Mouse (Mus musculus) hindbrain, embryonic 14.5 days (tissue): Measurements from ENCODE around the gene Vwa5b1. TPM values are rescaled to one million over a fixed set of nuclear protein-coding genes. Genes with fewer than 3 reads are reported as not detected.
A peak's percentile ranks its signal among the peaks of the same experiment; 100 is the strongest.

Experiments used
- ATAC-seq: fragments of 200-750 bp; cut with Nextera tagmentation; 2 replicates; pipeline ENCODE4 v1.8.0; 2017; ENCODE audit warnings: moderate number of reproducible peaks, mild to moderate bottlenecking, moderate TSS enrichment, moderate library complexity; ENCODE audit not compliant: low FRiP score
- DNase-seq: peaks from one replicate; pipeline ENCODE4 v3.0.0-alpha.2; 2015; ENCODE audit warnings: low spot score
- H3K27ac ChIP-seq: fragments of 300-500 bp; sonication (generic); 2 replicates; pipeline ENCODE4 v1.5.1; 2014; ENCODE audit warnings: mild to moderate bottlenecking, moderate library complexity
- H3K27me3 ChIP-seq: fragments of 300-500 bp; sonication (generic); 2 replicates; pipeline ENCODE4 v1.6.1; 2014; ENCODE audit warnings: mild to moderate bottlenecking, low read length, mixed read lengths; ENCODE audit not compliant: control insufficient read depth, insufficient read depth
- H3K36me3 ChIP-seq: fragments of 300-500 bp; sonication (generic); replicated peaks from 2 replicates; pipeline ENCODE4 v1.6.1; 2014; ENCODE audit not compliant: control insufficient read depth, insufficient read depth
- H3K4me1 ChIP-seq: fragments of 300-500 bp; sonication (generic); replicated peaks from 2 replicates; pipeline ENCODE4 v1.6.1; 2014; ENCODE audit warnings: antibody characterized with exemption, low read length, mixed read lengths; ENCODE audit not compliant: control insufficient read depth, insufficient read depth
- H3K4me2 ChIP-seq: fragments of 300-500 bp; sonication (generic); replicated peaks from 2 replicates; pipeline ENCODE4 v1.6.1; 2014; ENCODE audit warnings: mild to moderate bottlenecking, moderate library complexity
- H3K4me3 ChIP-seq: fragments of 300-500 bp; sonication (generic); replicated peaks from 2 replicates; pipeline ENCODE4 v1.5.1; 2014; ENCODE audit warnings: mild to moderate bottlenecking, low read length
- H3K9ac ChIP-seq: fragments of 300-500 bp; sonication (generic); 2 replicates; pipeline ENCODE4 v1.6.1; 2014
- H3K9me3 ChIP-seq: fragments of 300-500 bp; sonication (generic); 2 replicates; pipeline ENCODE4 v1.6.1; 2016; ENCODE audit warnings: low read length; ENCODE audit not compliant: control insufficient read depth
- WGBS: fragments of 180-500 bp; shearing (Covaris S2); extraction: QIAGEN DNeasy Blood & Tissue Kit; methylation state at CpG from one replicate; pipeline ENCODE4 v1.1.7; 2014; 5-methylcytosine and 5-hydroxymethylcytosine counted together
- polyA plus RNA-seq: library from polyadenylated mRNA; unstranded; fragments of >200 nt; fragmentation: Nextera tagmentation; extraction: Ambion mirVana; gene quantifications from 2 replicates; pipeline ENCODE4 v1.2.1, GENCODE M21; 2014

The Vwa5b1 gene
- polyA plus RNA-seq, 1 experiment from 2014 or later = 1.2 TPM

DNA sequence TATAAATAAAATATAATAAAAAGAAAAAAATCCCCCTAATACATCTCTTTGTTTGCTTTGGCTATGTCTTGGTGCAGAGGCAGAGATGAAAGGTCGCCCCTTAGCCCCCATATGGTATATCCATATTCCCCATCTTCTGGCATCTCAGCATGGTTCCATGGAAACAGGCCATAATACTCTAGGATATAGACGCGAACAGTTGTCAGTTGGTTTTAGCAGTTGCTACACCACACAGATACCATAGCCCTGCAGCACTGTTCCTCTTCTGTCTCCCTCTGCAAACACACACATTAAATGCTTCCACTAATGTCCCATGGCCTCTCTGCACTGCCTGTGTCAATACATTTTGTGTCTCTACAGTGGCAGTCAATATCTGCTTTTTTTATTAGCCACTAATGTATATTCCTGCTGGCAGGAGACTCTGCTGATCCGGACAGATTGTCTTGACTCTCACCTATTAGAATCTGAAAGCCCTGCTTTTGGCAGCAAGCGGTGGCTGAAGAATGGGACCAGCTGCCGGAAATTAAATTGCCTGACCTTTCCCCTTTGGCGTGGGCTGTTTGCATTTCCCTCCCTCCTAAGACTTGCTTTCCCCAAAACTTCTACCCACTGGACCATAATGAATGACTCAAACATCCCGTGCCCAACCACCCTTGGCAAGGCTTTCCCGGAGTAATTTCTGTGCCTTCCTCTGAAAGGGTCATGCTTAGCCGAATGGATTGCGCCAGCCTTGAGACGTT is 39.1 kb downstream of the Vwa5b1 start:
- H3K4me3 ChIP-seq = no peak overlapping the region
- H3K27me3 ChIP-seq = no peaks in the 10 kb centered on the region
- peak overlapping the region; percentile 84 for H3K27ac ChIP-seq
- WGBS = 18% methylated on average over 12 of the region's 12 CpGs
- H3K36me3 ChIP-seq = no peaks in the 10 kb centered on the region
- no peak overlapping the region for H3K9ac ChIP-seq
- H3K9me3 ChIP-seq = no peaks in the 10 kb centered on the region
- peak; percentile 43 for DNase-seq
- H3K4me1 ChIP-seq = peaks cover 31% of the 10 kb centered on the region
- no peak overlapping the region for H3K4me2 ChIP-seq
- ATAC-seq = no peak

DNA sequence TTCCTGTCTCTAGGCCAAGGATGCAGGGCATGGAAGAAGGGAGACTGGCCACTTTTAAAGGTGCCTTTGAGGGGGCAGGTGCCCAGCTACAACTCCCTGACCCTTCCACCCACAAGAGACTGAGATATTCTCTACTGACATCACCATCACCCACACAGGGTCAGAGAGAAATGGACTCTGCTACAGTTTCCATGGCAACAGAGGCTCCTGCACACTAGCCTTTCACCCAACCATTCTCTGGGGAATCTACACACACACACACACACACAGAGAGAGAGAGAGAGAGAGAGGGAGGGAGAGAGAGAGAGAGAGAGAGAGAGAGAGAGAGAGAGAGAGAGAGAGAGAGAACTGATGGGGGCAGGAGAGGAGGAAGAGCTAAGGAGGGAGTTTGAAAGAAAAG is 50.7 kb downstream of the Vwa5b1 start:
- Histone ChIP-seq H3K9ac (no peak overlapping the region), H3K4me3 (no peak overlapping the region), H3K36me3 (no peaks in the 10 kb centered on the region), H3K4me1 (peaks cover 4% of the 10 kb centered on the region; the same call in 1 of the 2 replicates), H3K4me2 (no peak overlapping the region), H3K27ac (peak overlapping the region; percentile 10; the same call in 1 of the 2 replicates), H3K9me3 (no peaks in the 10 kb centered on the region), H3K27me3 (no peaks in the 10 kb centered on the region)
- DNase-seq (no peak), ATAC-seq (no peak)

DNA sequence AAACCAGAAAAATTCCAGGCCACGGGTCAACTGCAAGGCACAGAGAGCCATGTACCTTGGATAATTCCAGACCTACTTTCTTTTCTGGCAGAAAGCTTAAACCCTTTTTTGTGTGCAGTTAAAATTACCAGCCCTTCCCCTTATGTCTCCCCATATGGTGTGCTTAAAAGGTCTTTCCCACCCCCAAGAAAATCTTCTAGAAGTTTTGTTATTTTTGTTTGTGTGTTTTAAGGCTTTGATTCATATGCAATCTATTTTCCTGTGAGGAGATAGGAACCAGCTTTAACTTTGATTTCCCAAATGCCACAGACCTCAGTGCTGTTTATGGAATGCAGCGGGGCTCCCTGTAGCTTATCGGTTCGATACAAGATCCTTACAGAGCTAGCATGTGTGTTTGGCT is 53.2 kb downstream of the Vwa5b1 start:
- Histone ChIP-seq H3K9ac (no peak overlapping the region), H3K27me3 (no peaks in the 10 kb centered on the region), H3K4me1 (peaks cover 4% of the 10 kb centered on the region; the same call in 1 of the 2 replicates), H3K4me2 (no peak overlapping the region), H3K9me3 (no peaks in the 10 kb centered on the region), H3K27ac (no peak overlapping the region), H3K4me3 (no peak overlapping the region), H3K36me3 (no peaks in the 10 kb centered on the region)
- DNase-seq (no peak), ATAC-seq (no peak)
- WGBS = 84% methylated on average over 4 of the region's 4 CpGs

- ATAC-seq (no peak), DNase-seq (no peak)
- 78% methylated on average over 19 of the region's 19 CpGs for WGBS
- no peak overlapping the region for H3K4me3 ChIP-seq
- no peaks in the 10 kb centered on the region for H3K9me3 ChIP-seq
- no peak overlapping the region for H3K4me2 ChIP-seq
- peaks cover 4% of the 10 kb centered on the region; the same call in 1 of the 2 replicates for H3K4me1 ChIP-seq
- no peaks in the 10 kb centered on the region for H3K36me3 ChIP-seq
- H3K27ac ChIP-seq = no peak overlapping the region
- H3K9ac ChIP-seq = no peak overlapping the region
- H3K27me3 ChIP-seq = no peaks in the 10 kb centered on the region
Observed at GRCm38 (mm10) chr4:138578406-138578805, 57.3 kb downstream of the Vwa5b1 start.

GRCm38 (mm10) chr4:138576661-138577060 is 59.0 kb downstream of the Vwa5b1 start:
- 78% methylated on average over 4 of the region's 4 CpGs for WGBS
- Histone ChIP-seq H3K27me3 (no peaks in the 10 kb centered on the region), H3K36me3 (no peaks in the 10 kb centered on the region), H3K27ac (no peak overlapping the region), H3K4me2 (no peak overlapping the region), H3K9ac (no peak overlapping the region), H3K4me3 (no peak overlapping the region), H3K9me3 (no peaks in the 10 kb centered on the region), H3K4me1 (peaks cover 4% of the 10 kb centered on the region; the same call in 1 of the 2 replicates)
- ATAC-seq = no peak
- DNase-seq = no peak

GRCm38 (mm10) chr4:138574800-138575606 is 60.7 kb downstream of the Vwa5b1 start:
- Histone ChIP-seq H3K9ac (no peak overlapping the region), H3K4me3 (no peak overlapping the region), H3K4me1 (peaks cover 4% of the 10 kb centered on the region; the same call in 1 of the 2 replicates), H3K9me3 (no peaks in the 10 kb centered on the region), H3K36me3 (no peaks in the 10 kb centered on the region), H3K27me3 (no peaks in the 10 kb centered on the region), H3K27ac (0 out of 2 replicates have a peak overlapping the region, but pooled peaks have one; percentile 35), H3K4me2 (no peak overlapping the region)
- DNase-seq = peak; percentile 32
- 0 out of 2 replicates have a peak, but pooled peaks have one; percentile 34 for ATAC-seq
- 50% methylated on average over 13 of the region's 13 CpGs for WGBS

GRCm38 (mm10) chr4:138569928-138570327 is 65.8 kb downstream of the Vwa5b1 start:
- Histone ChIP-seq H3K4me2 (no peak overlapping the region), H3K27ac (no peak overlapping the region), H3K36me3 (no peaks in the 10 kb centered on the region), H3K9ac (no peak overlapping the region), H3K4me3 (no peak overlapping the region), H3K4me1 (peaks cover 9% of the 10 kb centered on the region; the same call in 1 of the 2 replicates), H3K27me3 (no peaks in the 10 kb centered on the region), H3K9me3 (no peaks in the 10 kb centered on the region)
- no peak for ATAC-seq
- DNase-seq = no peak
- 89% methylated on average over 11 of the region's 11 CpGs for WGBS

- Histone ChIP-seq H3K27me3 (no peaks in the 10 kb centered on the region), H3K4me3 (no peak overlapping the region), H3K9ac (no peak overlapping the region), H3K36me3 (no peaks in the 10 kb centered on the region), H3K4me2 (no peak overlapping the region), H3K9me3 (no peaks in the 10 kb centered on the region), H3K4me1 (peaks cover 5% of the 10 kb centered on the region; the same call in 1 of the 2 replicates), H3K27ac (no peak overlapping the region)
- ATAC-seq (no peak), DNase-seq (no peak)
- 56% methylated on average over 2 of the region's 2 CpGs for WGBS
Observed at GRCm38 (mm10) chr4:138568275-138568674, 67.4 kb downstream of the Vwa5b1 start.

DNA sequence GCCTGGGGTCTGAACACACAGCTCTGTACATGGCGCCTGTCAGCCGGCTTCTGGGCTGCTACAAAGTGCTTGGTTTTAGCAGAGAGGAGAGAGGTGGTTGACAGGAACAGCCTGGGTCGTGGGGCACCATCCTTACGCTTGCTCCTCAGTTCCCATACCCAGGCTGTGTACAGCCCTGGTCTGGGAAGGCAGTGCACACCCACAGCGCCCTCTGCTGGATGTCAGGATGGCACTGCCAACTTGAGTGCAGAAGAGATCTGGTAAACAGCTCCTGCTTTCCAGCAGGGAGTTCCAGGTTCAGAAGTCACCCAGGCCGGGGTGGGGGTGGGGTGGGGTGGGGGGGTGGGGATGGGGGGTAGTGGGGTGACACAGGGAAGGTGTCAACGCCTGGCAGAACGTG is 73.7 kb downstream of the Vwa5b1 start:
- Histone ChIP-seq H3K27ac (no peak overlapping the region), H3K36me3 (no peaks in the 10 kb centered on the region), H3K9ac (no peak overlapping the region), H3K4me2 (no peak overlapping the region), H3K4me1 (no peaks in the 10 kb centered on the region; the same call in 1 of the 2 replicates), H3K27me3 (peaks cover 2% of the 10 kb centered on the region; the same call in 1 of the 2 replicates), H3K4me3 (no peak overlapping the region), H3K9me3 (no peaks in the 10 kb centered on the region)
- peak; percentile 81; the same call in 1 of the 2 replicates for ATAC-seq
- peak; percentile 88 for DNase-seq
- 5% methylated on average over 8 of the region's 8 CpGs for WGBS
